Mouse (Mus musculus) forebrain, postnatal 0 days (tissue): ENCODE results near the gene Ccnf. TPM values are rescaled to one million over a fixed set of nuclear protein-coding genes. Genes with fewer than 3 reads are reported as not detected.

ENCODE experiments used
- ATAC-seq: fragments of 200-750 bp; cut with Nextera tagmentation; 2 replicates; pipeline ENCODE4 v1.8.0; 2017; ENCODE audit warnings: mild to moderate bottlenecking, moderate library complexity
- DNase-seq: peaks from one replicate; pipeline ENCODE4 v3.0.0-alpha.2; 2015
- H3K27ac ChIP-seq: fragments of 300-500 bp; sonication (generic); 2 replicates; pipeline ENCODE4 v1.5.1; 2014; ENCODE audit warnings: low read depth, mild to moderate bottlenecking, antibody characterized with exemption, low read length, moderate library complexity, mixed read lengths
- H3K27me3 ChIP-seq: fragments of 300-500 bp; sonication (generic); 2 replicates; pipeline ENCODE4 v1.6.1; 2014; ENCODE audit warnings: mild to moderate bottlenecking, low read length, mixed read lengths; ENCODE audit not compliant: insufficient read depth
- H3K36me3 ChIP-seq: fragments of 300-500 bp; sonication (generic); 2 replicates; pipeline ENCODE4 v1.6.1; 2014; ENCODE audit warnings: mild to moderate bottlenecking, moderate library complexity; ENCODE audit not compliant: insufficient read depth
- H3K4me1 ChIP-seq: fragments of 300-500 bp; sonication (generic); 2 replicates; pipeline ENCODE4 v1.6.1; 2014; ENCODE audit warnings: antibody characterized with exemption; ENCODE audit not compliant: insufficient read depth
- H3K4me2 ChIP-seq: fragments of 300-500 bp; sonication (generic); 2 replicates; pipeline ENCODE4 v1.6.1; 2014; ENCODE audit warnings: low read depth, mild to moderate bottlenecking, moderate library complexity
- H3K4me3 ChIP-seq: fragments of 300-500 bp; sonication (generic); 2 replicates; pipeline ENCODE4 v1.5.1; 2014; ENCODE audit warnings: low read depth, low read length, mixed read lengths
- H3K9ac ChIP-seq: fragments of 300-500 bp; sonication (generic); 2 replicates; pipeline ENCODE4 v1.6.1; 2014; ENCODE audit warnings: mild to moderate bottlenecking
- H3K9me3 ChIP-seq: fragments of 300-500 bp; sonication (generic); 2 replicates; pipeline ENCODE4 v1.6.1; 2016; ENCODE audit warnings: low read length
- CTCF ChIP-seq: sonication (generic); IDR thresholded peaks from 2 replicates; pipeline ENCODE4 v1.5.1; 2016; ENCODE audit warnings: antibody characterized with exemption, control low read depth, low read depth
- WGBS: fragments of 180-500 bp; shearing (Covaris S2); extraction: QIAGEN DNeasy Blood & Tissue Kit; methylation state at CpG from one replicate; pipeline ENCODE4 v1.1.7; 2014; 5-methylcytosine and 5-hydroxymethylcytosine counted together
- polyA plus RNA-seq: library from polyadenylated mRNA; unstranded; fragments of >200 nt; fragmentation: Nextera tagmentation; extraction: Ambion mirVana; gene quantifications from 2 replicates; pipeline ENCODE4 v1.2.1, GENCODE M21; 2015
- total RNA-seq: library from RNA; depleted of rRNA; stranded (reverse); fragments of >200 nt; gene quantifications from 2 replicates; pipeline ENCODE4 v1.2.3, GENCODE M21; 2014

Gene Ccnf
- total and polyA plus RNA-seq, 2 experiments from 2014 or later, result 6.9 to 7.4 TPM

DNA sequence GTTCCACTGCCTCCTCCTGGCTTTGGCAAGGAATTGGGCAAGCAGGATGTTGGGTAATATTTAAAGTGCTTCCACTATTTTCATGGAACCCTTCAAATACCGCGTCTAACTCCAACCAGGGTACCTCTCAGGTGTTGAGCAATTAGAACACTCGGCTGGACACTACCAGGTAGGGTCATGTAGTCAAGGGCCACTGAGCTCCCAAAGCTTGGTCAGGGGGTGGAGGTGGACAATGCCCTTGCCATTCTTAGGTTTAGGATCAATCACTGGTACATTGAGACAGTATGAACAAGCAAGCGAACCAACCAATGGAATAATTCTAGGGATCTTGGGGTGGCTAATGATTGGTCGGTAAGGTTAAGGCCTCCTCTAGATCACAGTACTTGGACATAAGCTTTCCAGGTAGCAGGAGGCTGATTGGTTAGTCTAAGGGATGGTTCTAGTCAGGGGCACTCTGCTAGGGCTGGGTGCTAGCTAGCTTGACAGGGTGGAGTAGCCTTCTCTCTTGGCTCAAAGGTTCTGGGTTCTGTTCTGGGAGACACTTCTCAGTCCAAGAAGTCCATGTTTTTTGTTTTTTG is 38.8 kb downstream of the Ccnf start:
- DNase-seq (no peak), ATAC-seq (no peak)
- Histone ChIP-seq H3K9ac (no peak overlapping the region), H3K9me3 (no peaks in the 10 kb centered on the region), H3K27me3 (no peaks in the 10 kb centered on the region), H3K27ac (no peak overlapping the region), H3K4me3 (peak overlapping the region; percentile 55; the same call in 1 of the 2 replicates), H3K4me1 (peaks cover 30% of the 10 kb centered on the region), H3K4me2 (peak overlapping the region; percentile 100; the same call in 1 of the 2 replicates), H3K36me3 (peaks cover 18% of the 10 kb centered on the region)
- 22% methylated on average over 5 of the region's 5 CpGs for WGBS
- TF ChIP-seq CTCF, result peak; percentile 72; the same call in 1 of the 2 replicates

DNA sequence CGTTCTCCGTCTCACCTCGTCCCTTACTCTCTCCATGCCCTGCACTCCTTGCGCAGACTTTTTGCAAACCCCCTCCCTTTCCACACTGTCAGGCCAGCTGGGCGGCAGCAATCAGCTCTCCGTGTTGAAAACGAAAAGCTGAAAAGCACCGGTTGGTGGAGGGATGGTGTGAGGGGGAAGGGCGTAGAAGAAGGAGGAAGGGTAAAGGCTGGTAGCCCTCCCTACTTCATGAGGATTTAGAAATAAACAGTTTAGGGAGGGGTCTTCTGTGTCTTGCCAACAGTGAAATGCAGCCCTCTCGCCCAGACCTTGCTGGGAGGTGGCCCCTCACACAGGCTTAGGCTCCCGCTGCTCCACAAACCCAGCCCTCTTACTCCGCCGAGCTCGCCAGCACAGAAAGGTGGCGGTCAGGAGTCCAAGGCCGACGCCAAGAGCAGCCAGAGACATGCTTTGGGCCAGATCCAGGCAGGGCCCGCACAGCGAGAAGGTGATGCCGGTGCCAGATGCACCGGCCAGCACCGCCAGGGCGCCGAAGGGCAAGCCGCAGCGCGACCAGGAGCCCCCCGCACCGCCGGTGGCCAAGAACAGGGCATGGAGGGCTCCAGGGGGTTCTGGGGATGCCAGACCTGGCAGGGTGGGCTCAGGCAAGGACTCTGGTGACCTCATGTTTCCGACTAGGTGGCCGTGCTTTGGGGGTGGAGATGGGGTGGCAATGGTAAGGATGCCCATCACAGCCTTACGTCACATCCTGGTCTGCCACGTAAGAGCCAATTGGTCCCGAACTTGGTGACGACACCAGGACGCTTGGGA is 39.4 kb downstream of the Ccnf start:
- Histone ChIP-seq H3K27ac (peak overlapping the region; percentile 87), H3K9me3 (no peaks in the 10 kb centered on the region), H3K4me3 (peak overlapping the region; percentile 55), H3K36me3 (peaks cover 17% of the 10 kb centered on the region), H3K9ac (peak overlapping the region; percentile 85), H3K27me3 (no peaks in the 10 kb centered on the region), H3K4me2 (peak overlapping the region; percentile 100), H3K4me1 (peaks cover 37% of the 10 kb centered on the region)
- WGBS, result 1% methylated on average over 37 of the region's 37 CpGs
- DNase-seq, result peak; percentile 94
- ATAC-seq, result peak; percentile 87
- no peak; the same call in 1 of the 2 replicates for TF ChIP-seq CTCF

DNA sequence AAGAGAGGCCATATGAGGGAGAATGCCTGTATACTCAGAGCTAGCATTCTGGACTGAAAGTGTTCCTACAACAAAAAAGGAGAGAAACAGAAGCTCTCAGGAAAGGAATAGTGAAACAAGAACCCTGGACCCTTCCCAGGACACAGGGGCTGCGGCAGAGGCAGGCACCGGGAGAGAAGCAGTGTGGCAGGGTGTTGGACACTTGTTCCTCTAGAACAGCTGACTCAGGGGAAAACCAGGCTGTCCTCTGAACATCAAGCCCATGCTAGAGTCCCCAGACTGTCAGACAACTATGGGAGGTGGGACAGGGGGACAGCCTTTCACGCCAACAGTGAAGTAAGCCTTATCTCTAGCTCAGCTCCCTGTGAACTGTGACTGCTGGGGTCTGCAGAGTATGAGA is 40.7 kb downstream of the Ccnf start:
- no peak for TF ChIP-seq CTCF
- H3K4me3 ChIP-seq, result no peak overlapping the region
- 0 out of 2 replicates have a peak overlapping the region, but pooled peaks have one; percentile 87 for H3K27ac ChIP-seq
- H3K9me3 ChIP-seq, result no peaks in the 10 kb centered on the region
- WGBS, result 86% methylated on average over 3 of the region's 3 CpGs
- peaks cover 48% of the 10 kb centered on the region for H3K4me1 ChIP-seq
- H3K27me3 ChIP-seq, result no peaks in the 10 kb centered on the region
- H3K9ac ChIP-seq, result no peak overlapping the region
- peaks cover 5% of the 10 kb centered on the region; the same call in 1 of the 2 replicates for H3K36me3 ChIP-seq
- ATAC-seq (no peak), DNase-seq (no peak)
- 0 out of 2 replicates have a peak overlapping the region, but pooled peaks have one; percentile 100 for H3K4me2 ChIP-seq

DNA sequence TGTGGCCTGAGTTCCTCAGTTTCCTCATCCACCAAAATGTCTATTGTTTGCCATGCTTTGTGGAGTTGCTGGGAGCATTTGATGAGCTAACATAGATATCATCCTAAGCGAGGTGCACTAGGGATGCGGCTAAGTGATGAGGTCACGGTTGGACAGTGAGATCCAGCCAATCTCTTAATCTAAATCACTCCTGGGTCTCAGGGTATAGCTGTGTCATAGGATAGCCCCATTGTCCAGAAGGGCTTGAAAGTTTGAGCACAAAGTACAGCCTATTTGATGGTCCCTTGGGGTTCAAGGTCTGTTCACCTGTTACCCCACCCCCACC is 41.4 kb downstream of the Ccnf start:
- DNase-seq (no peak), ATAC-seq (no peak)
- Histone ChIP-seq H3K9ac (no peak overlapping the region), H3K27me3 (no peaks in the 10 kb centered on the region), H3K4me3 (peak overlapping the region; percentile 52; the same call in 1 of the 2 replicates), H3K4me2 (peak overlapping the region; percentile 97; the same call in 1 of the 2 replicates), H3K4me1 (peaks cover 49% of the 10 kb centered on the region), H3K36me3 (no peaks in the 10 kb centered on the region), H3K9me3 (no peaks in the 10 kb centered on the region), H3K27ac (no peak overlapping the region)
- no peak for TF ChIP-seq CTCF
- 65% methylated on average over 3 of the region's 3 CpGs for WGBS

DNA sequence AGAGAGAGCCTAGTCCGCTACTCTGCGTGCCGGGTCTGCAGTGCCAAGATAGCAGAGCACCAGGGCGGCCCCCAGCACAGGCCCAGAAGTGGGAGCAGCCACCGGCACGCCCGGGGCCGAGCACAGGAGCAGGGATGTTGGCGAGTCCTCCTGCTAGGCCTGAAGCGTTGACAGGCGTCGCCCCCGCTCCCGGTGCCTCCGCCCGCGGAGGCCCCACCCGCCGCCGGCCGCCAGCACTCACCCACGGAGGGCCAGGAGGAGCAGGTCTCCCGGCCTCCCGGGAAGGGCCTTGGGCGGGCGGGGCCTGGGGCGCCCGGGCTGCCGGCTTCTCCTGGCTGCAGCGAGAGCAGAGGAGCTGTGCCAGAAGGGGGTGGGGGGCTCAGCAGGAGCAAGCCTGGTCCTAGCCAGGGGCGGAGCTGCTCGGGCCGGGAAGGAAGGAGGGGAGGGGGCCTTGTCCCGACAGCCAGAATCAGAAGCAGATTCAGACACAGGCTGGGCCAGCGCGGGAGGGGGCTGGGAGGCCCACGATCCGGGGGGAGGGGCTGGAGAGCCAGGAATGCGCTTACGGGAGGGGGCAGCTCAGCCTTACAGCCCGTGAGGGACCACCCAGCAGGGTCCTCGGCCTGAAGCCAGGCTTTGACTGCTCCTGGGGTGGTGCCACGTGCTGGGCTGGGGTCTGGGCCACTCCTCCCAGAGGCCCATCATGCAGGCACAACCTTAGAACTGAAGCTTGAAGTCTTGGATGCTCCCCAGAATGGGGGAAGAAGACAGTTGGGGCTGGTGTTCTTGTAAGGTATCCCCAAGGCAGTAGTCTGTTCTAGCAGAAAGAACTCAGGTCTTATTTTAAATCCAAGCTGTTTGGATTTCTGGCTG is 42.0 kb downstream of the Ccnf start, which contains the start of gene Ntn3:
Ntn3 (minus strand) TSS at position 489 of the 873 bp plus-strand sequence.
- Histone ChIP-seq H3K9me3 (no peaks in the 10 kb centered on the region), H3K36me3 (no peaks in the 10 kb centered on the region), H3K4me3 (peak within 1 kb of the TSS; percentile 52), H3K4me1 (peaks cover 55% of the 10 kb centered on the region), H3K4me2 (peak within 1 kb of the TSS; percentile 97), H3K9ac (peak within 1 kb of the TSS; percentile 81), H3K27me3 (no peaks in the 10 kb centered on the region), H3K27ac (peak within 1 kb of the TSS; percentile 77)
- WGBS, result under 1% methylated on average over 33 of the region's 43 CpGs
- ATAC-seq (peak; percentile 11), DNase-seq (peak; percentile 75)
- no peak for TF ChIP-seq CTCF

DNA sequence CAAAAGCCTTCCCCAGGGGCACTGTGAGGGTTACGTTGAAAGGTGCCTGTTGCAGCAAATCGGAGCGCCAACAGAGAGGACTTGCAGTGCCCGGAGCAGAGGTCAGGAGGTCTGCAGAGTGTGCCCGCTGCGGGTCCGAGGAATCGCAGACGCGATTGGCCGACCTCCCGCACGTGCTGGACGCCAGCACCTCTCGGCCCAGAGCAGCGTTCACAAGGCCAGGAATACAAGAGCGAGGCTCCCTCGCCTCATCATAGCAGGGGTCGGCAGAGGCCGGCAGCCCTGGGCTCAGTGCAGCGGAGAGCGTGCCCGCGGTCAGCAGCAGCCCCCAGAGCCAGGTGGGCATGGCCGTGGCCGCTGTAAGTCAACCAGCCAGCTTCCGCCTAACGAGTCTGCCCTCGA is 42.6 kb downstream of the Ccnf start:
- no peak for ATAC-seq
- Histone ChIP-seq H3K9me3 (no peaks in the 10 kb centered on the region), H3K27ac (peak overlapping the region; percentile 77), H3K4me1 (peaks cover 58% of the 10 kb centered on the region), H3K4me2 (peak overlapping the region; percentile 97), H3K4me3 (peak overlapping the region; percentile 52), H3K9ac (peak overlapping the region; percentile 81), H3K27me3 (no peaks in the 10 kb centered on the region), H3K36me3 (no peaks in the 10 kb centered on the region)
- no peak for DNase-seq
- no peak for TF ChIP-seq CTCF
- WGBS, result 3% methylated on average over 29 of the region's 29 CpGs
